Mouse (Mus musculus) limb, embryonic 12.5 days (tissue): ENCODE measurements at regions not wholly inside any gene's neighbourhood (a gene's known extent, or its start where the extent isn't known, plus 50 kb on each side); places are given as distances from the start of the nearest gene placed in this dataset.

Source experiments
- ATAC-seq: fragments of 200-750 bp; cut with Nextera tagmentation; 2 replicates; pipeline ENCODE4 v1.8.0; 2017; ENCODE audit warnings: low read depth, moderate TSS enrichment; ENCODE audit not compliant: insufficient number of reproducible peaks, insufficient read depth, low FRiP score, low TSS enrichment
- H3K27ac ChIP-seq: fragments of 300-500 bp; sonication (generic); 2 replicates; pipeline ENCODE4 v1.5.1; 2016; ENCODE audit warnings: mild to moderate bottlenecking, moderate library complexity
- H3K27me3 ChIP-seq: fragments of 300-500 bp; sonication (generic); 2 replicates; pipeline ENCODE4 v1.6.1; 2016; ENCODE audit warnings: mild to moderate bottlenecking, moderate library complexity
- H3K36me3 ChIP-seq: fragments of 300-500 bp; sonication (generic); 2 replicates; pipeline ENCODE4 v1.6.1; 2016; ENCODE audit warnings: mild to moderate bottlenecking, moderate library complexity
- H3K4me1 ChIP-seq: fragments of 300-500 bp; sonication (generic); replicated peaks from 2 replicates; pipeline ENCODE4 v1.6.1; 2016
- H3K4me2 ChIP-seq: fragments of 300-500 bp; sonication (generic); 2 replicates; pipeline ENCODE4 v1.6.1; 2016; ENCODE audit warnings: mild to moderate bottlenecking, moderate library complexity
- H3K4me3 ChIP-seq: fragments of 300-500 bp; sonication (generic); replicated peaks from 2 replicates; pipeline ENCODE4 v1.5.1; 2016; ENCODE audit warnings: mild to moderate bottlenecking
- H3K9ac ChIP-seq: fragments of 300-500 bp; sonication (generic); replicated peaks from 2 replicates; pipeline ENCODE4 v1.6.1; 2016; ENCODE audit warnings: mild to moderate bottlenecking, moderate library complexity
- H3K9me3 ChIP-seq: fragments of 300-500 bp; sonication (generic); 2 replicates; pipeline ENCODE4 v1.6.1; 2016; ENCODE audit warnings: mild to moderate bottlenecking, moderate library complexity
- WGBS: fragments of 180-500 bp; shearing (Covaris S2); methylation state at CpG from one replicate; pipeline ENCODE4 v1.1.7; 2016; 5-methylcytosine and 5-hydroxymethylcytosine counted together

- Histone ChIP-seq H3K9me3 (no peaks in the 10 kb centered on the region), H3K36me3 (no peaks in the 10 kb centered on the region), H3K27me3 (no peaks in the 10 kb centered on the region), H3K27ac (no peak overlapping the region), H3K4me3 (no peak overlapping the region), H3K9ac (no peak overlapping the region), H3K4me1 (no peaks in the 10 kb centered on the region; the same call in 1 of the 2 replicates), H3K4me2 (no peak overlapping the region)
- 65% methylated on average over 5 of the region's 5 CpGs for WGBS
- ATAC-seq: no peak
Observed at GRCm38 (mm10) chr15:39998063-39998462, 136.1 kb upstream of the 9330182O14Rik start.

DNA sequence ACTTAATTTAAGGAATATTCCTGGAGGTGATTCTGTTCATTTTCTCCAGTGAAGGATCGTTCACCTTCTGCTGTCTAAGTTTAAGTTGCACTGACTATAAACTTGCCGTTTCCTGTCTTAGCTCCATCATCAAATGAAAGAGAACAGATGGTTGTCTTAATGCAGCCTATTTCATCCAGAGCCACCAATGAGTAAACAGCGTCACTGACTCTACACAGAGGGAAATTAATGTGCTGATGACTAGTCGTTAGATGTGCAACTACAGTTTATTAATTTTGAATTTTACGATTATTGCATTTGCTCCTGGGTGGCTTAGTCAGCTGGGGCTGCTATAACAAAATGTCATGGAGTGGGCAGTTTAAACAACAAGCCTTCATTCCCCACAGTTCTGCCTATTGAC lies 134.1 kb upstream of the 9330182O14Rik start:
- no peak for ATAC-seq
- H3K9ac ChIP-seq: no peak overlapping the region
- no peak overlapping the region for H3K4me3 ChIP-seq
- WGBS: 29% methylated on average over 5 of the region's 5 CpGs
- no peaks in the 10 kb centered on the region for H3K36me3 ChIP-seq
- no peaks in the 10 kb centered on the region for H3K27me3 ChIP-seq
- no peaks in the 10 kb centered on the region; the same call in 1 of the 2 replicates for H3K4me1 ChIP-seq
- no peak overlapping the region for H3K4me2 ChIP-seq
- H3K27ac ChIP-seq: no peak overlapping the region
- no peaks in the 10 kb centered on the region for H3K9me3 ChIP-seq

DNA sequence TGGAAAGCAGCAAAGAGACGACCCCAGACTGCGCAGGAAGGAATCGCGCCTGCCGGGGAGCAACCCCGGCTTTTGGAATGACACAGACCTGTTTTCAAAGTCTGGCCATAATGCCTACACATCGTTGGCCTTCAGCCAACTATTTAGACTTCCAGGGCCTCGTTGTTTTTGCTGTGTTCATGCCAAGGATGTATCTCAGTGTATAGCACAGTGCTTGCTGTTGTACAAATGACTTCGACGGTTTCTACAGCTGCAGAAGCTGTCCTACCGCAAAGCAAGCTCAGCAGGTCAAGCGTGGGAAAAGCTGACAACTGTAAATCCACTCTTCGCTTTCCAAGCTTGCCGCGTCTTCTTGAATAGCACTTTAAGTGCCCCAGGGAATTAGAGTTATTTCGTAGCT lies 129.1 kb upstream of the 9330182O14Rik start:
- Histone ChIP-seq H3K4me1 (peaks cover 10% of the 10 kb centered on the region; the same call in 1 of the 2 replicates), H3K4me3 (no peak overlapping the region), H3K9me3 (no peaks in the 10 kb centered on the region), H3K4me2 (no peak overlapping the region), H3K9ac (no peak overlapping the region), H3K27ac (no peak overlapping the region), H3K36me3 (no peaks in the 10 kb centered on the region), H3K27me3 (no peaks in the 10 kb centered on the region)
- no peak for ATAC-seq
- 79% methylated on average over 16 of the region's 16 CpGs for WGBS

- H3K4me3 ChIP-seq: no peak overlapping the region
- H3K4me2 ChIP-seq: no peak overlapping the region
- H3K36me3 ChIP-seq: no peaks in the 10 kb centered on the region
- H3K4me1 ChIP-seq: peaks cover 10% of the 10 kb centered on the region; the same call in 1 of the 2 replicates
- ATAC-seq: no peak
- H3K27me3 ChIP-seq: no peaks in the 10 kb centered on the region
- 8% methylated on average over 5 of the region's 5 CpGs for WGBS
- H3K27ac ChIP-seq: peak overlapping the region; percentile 37; the same call in 1 of the 2 replicates
- no peak overlapping the region for H3K9ac ChIP-seq
- H3K9me3 ChIP-seq: no peaks in the 10 kb centered on the region
Observed at GRCm38 (mm10) chr15:40007844-40008243, 126.3 kb upstream of the 9330182O14Rik start.

DNA sequence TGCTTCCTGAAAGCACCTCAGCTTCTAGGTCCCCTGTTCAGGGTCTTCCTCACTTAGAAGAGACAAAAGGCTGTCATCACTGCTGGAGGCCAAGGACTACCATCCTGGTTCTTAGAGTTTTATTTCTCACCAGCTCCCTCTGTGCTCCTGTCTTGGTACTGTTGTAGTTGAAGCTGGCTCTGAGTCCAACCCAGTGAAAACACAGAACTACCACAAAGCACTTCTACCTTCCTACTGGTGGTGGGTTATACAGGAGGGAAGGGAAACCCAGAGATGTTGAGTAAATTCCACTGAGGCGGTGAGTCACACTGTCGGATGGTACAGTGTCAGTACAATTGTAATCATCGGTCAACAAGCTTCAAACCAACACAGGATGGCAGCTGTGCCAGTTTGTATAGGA lies 120.3 kb upstream of the 9330182O14Rik start:
- ATAC-seq: no peak
- H3K9me3 ChIP-seq: no peaks in the 10 kb centered on the region
- no peaks in the 10 kb centered on the region for H3K36me3 ChIP-seq
- no peak overlapping the region for H3K9ac ChIP-seq
- no peak overlapping the region for H3K27ac ChIP-seq
- H3K4me2 ChIP-seq: no peak overlapping the region
- H3K4me1 ChIP-seq: peaks cover 7% of the 10 kb centered on the region; the same call in 1 of the 2 replicates
- 91% methylated on average over 3 of the region's 3 CpGs for whole genome bisulfite sequencing
- H3K27me3 ChIP-seq: no peaks in the 10 kb centered on the region
- H3K4me3 ChIP-seq: no peak overlapping the region

- H3K4me2 ChIP-seq: no peak overlapping the region
- ATAC-seq: no peak
- 72% methylated on average over 2 of the region's 2 CpGs for WGBS
- no peak overlapping the region for H3K9ac ChIP-seq
- H3K36me3 ChIP-seq: no peaks in the 10 kb centered on the region
- H3K27me3 ChIP-seq: no peaks in the 10 kb centered on the region
- no peak overlapping the region for H3K27ac ChIP-seq
- no peaks in the 10 kb centered on the region for H3K9me3 ChIP-seq
- H3K4me1 ChIP-seq: peaks cover 7% of the 10 kb centered on the region; the same call in 1 of the 2 replicates
- H3K4me3 ChIP-seq: no peak overlapping the region
Observed at GRCm38 (mm10) chr15:40017019-40017418, 117.1 kb upstream of the 9330182O14Rik start.

DNA sequence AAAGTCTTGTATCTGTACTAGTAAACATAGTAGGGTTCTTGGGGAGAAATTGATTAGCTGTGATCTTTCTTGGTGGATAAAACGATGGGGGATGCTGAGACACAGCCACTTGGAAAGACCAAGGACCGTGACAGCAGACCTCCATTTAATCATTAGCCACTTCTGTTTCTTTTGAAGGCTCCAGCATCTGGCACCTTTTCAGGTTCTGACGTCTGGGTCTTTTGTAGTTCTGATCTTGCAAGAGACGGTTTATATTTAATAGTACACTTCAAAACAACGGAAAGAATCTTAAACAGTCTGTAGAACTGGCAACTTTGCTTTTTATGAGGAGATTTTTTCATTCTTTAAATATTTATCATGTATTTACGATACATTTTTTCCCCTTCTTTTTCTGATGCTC lies 116.6 kb upstream of the 9330182O14Rik start:
- no peaks in the 10 kb centered on the region for H3K9me3 ChIP-seq
- ATAC-seq: no peak
- no peaks in the 10 kb centered on the region for H3K27me3 ChIP-seq
- H3K4me2 ChIP-seq: no peak overlapping the region
- peaks cover 7% of the 10 kb centered on the region; the same call in 1 of the 2 replicates for H3K4me1 ChIP-seq
- H3K9ac ChIP-seq: no peak overlapping the region
- no peak overlapping the region for H3K27ac ChIP-seq
- 36% methylated on average over 6 of the region's 6 CpGs for WGBS
- H3K36me3 ChIP-seq: no peaks in the 10 kb centered on the region
- no peak overlapping the region for H3K4me3 ChIP-seq

GRCm38 (mm10) chr15:40018047-40018791 lies 115.9 kb upstream of the 9330182O14Rik start:
- WGBS: 29% methylated on average over 12 of the region's 12 CpGs
- Histone ChIP-seq H3K4me3 (no peak overlapping the region), H3K27ac (no peak overlapping the region), H3K4me1 (peaks cover 7% of the 10 kb centered on the region; the same call in 1 of the 2 replicates), H3K9me3 (no peaks in the 10 kb centered on the region), H3K36me3 (no peaks in the 10 kb centered on the region), H3K9ac (no peak overlapping the region), H3K27me3 (no peaks in the 10 kb centered on the region), H3K4me2 (no peak overlapping the region; the same call in 1 of the 2 replicates)
- no peak for ATAC-seq

GRCm38 (mm10) chr15:40018792-40019151 lies 115.4 kb upstream of the 9330182O14Rik start:
- H3K9ac ChIP-seq: no peak overlapping the region
- no peak overlapping the region for H3K27ac ChIP-seq
- no peaks in the 10 kb centered on the region for H3K36me3 ChIP-seq
- no peak overlapping the region for H3K4me3 ChIP-seq
- H3K9me3 ChIP-seq: no peaks in the 10 kb centered on the region
- peaks cover 7% of the 10 kb centered on the region; the same call in 1 of the 2 replicates for H3K4me1 ChIP-seq
- no peaks in the 10 kb centered on the region for H3K27me3 ChIP-seq
- 48% methylated on average over 8 of the region's 8 CpGs for WGBS
- ATAC-seq: no peak; the same call in 1 of the 2 replicates
- no peak overlapping the region for H3K4me2 ChIP-seq

- 79% methylated on average over 8 of the region's 8 CpGs for WGBS
- Histone ChIP-seq H3K9ac (no peak overlapping the region), H3K27me3 (no peaks in the 10 kb centered on the region), H3K36me3 (no peaks in the 10 kb centered on the region), H3K4me3 (no peak overlapping the region), H3K9me3 (no peaks in the 10 kb centered on the region), H3K27ac (no peak overlapping the region), H3K4me1 (peaks cover 7% of the 10 kb centered on the region; the same call in 1 of the 2 replicates), H3K4me2 (no peak overlapping the region)
- no peak for ATAC-seq
Observed at GRCm38 (mm10) chr15:40019226-40019625, 114.9 kb upstream of the 9330182O14Rik start.

GRCm38 (mm10) chr15:40020097-40020496 lies 114.1 kb upstream of the 9330182O14Rik start:
- no peaks in the 10 kb centered on the region for H3K27me3 ChIP-seq
- ATAC-seq: no peak
- H3K4me3 ChIP-seq: no peak overlapping the region
- no peak overlapping the region for H3K27ac ChIP-seq
- H3K9ac ChIP-seq: no peak overlapping the region
- no peaks in the 10 kb centered on the region for H3K36me3 ChIP-seq
- H3K4me1 ChIP-seq: peaks cover 7% of the 10 kb centered on the region; the same call in 1 of the 2 replicates
- no peak overlapping the region for H3K4me2 ChIP-seq
- no peaks in the 10 kb centered on the region for H3K9me3 ChIP-seq

GRCm38 (mm10) chr15:40020646-40021045 lies 113.5 kb upstream of the 9330182O14Rik start:
- Histone ChIP-seq H3K36me3 (no peaks in the 10 kb centered on the region), H3K9ac (no peak overlapping the region), H3K9me3 (no peaks in the 10 kb centered on the region), H3K4me1 (peaks cover 7% of the 10 kb centered on the region; the same call in 1 of the 2 replicates), H3K4me3 (no peak overlapping the region), H3K27ac (no peak overlapping the region), H3K4me2 (no peak overlapping the region), H3K27me3 (no peaks in the 10 kb centered on the region)
- WGBS: 87% methylated on average over 3 of the region's 3 CpGs
- no peak for ATAC-seq
